Mouse (Mus musculus) forebrain, embryonic 10.5 days (tissue): ENCODE measurements around the gene Tbxas1. TPM values are rescaled to one million over a fixed set of nuclear protein-coding genes. Genes with fewer than 3 reads are reported as not detected.

ENCODE experiments used
- DNase-seq: peaks from one replicate; pipeline ENCODE4 v3.0.0-alpha.2; 2017; ENCODE audit warnings: low spot score; ENCODE audit errors: extremely low spot score
- H3K27ac ChIP-seq: fragments of 300-500 bp; sonication (generic); 2 replicates; pipeline ENCODE4 v1.5.1; 2016; ENCODE audit warnings: mild to moderate bottlenecking
- H3K27me3 ChIP-seq: fragments of 300-500 bp; sonication (generic); 2 replicates; pipeline ENCODE4 v1.6.1; 2016; ENCODE audit warnings: mild to moderate bottlenecking; ENCODE audit not compliant: poor library complexity, severe bottlenecking
- H3K36me3 ChIP-seq: fragments of 300-500 bp; sonication (generic); replicated peaks from 2 replicates; pipeline ENCODE4 v1.6.1; 2016; ENCODE audit warnings: mild to moderate bottlenecking, moderate library complexity
- H3K4me1 ChIP-seq: fragments of 300-500 bp; sonication (generic); 2 replicates; pipeline ENCODE4 v1.6.1; 2016
- H3K4me3 ChIP-seq: fragments of 300-500 bp; sonication (generic); 2 replicates; pipeline ENCODE4 v1.5.1; 2016; ENCODE audit warnings: mild to moderate bottlenecking, moderate library complexity
- H3K9me3 ChIP-seq: fragments of 300-500 bp; sonication (generic); 2 replicates; pipeline ENCODE4 v1.6.1; 2016; ENCODE audit warnings: mild to moderate bottlenecking, moderate library complexity
- WGBS: fragments of 180-500 bp; shearing (Covaris S2); methylation state at CpG from one replicate; pipeline ENCODE4 v1.1.7; 2016; 5-methylcytosine and 5-hydroxymethylcytosine counted together
- polyA plus RNA-seq: library from polyadenylated mRNA; unstranded; fragments of >200 nt; fragmentation: Nextera tagmentation; extraction: Ambion mirVana; gene quantifications from 2 replicates; pipeline ENCODE4 v1.2.1, GENCODE M21; 2016

Tbxas1 gene
- polyA plus RNA-seq, 1 experiment from 2014 or later: 0.98 TPM

GRCm38 (mm10) chr6:38920141-38920540, 44.9 kb downstream of the Tbxas1 start:
- WGBS: 85% methylated on average over 6 of the region's 6 CpGs
- DNase-seq: no peak
- H3K27me3 ChIP-seq: no peaks in the 10 kb centered on the region

GRCm38 (mm10) chr6:38921095-38921809, 46.0 kb downstream of the Tbxas1 start:
- 92% methylated on average over 17 of the region's 17 CpGs for WGBS
- Histone ChIP-seq H3K9me3 (no peaks in the 10 kb centered on the region), H3K27ac (peak overlapping the region; percentile 40; the same call in 1 of the 2 replicates), H3K27me3 (no peaks in the 10 kb centered on the region), H3K4me1 (peaks cover 3% of the 10 kb centered on the region; the same call in 1 of the 2 replicates), H3K36me3 (no peaks in the 10 kb centered on the region), H3K4me3 (no peak overlapping the region)
- DNase-seq: no peak

More at GRCm38 (mm10) chr6:38920141-38920540, 44.9 kb downstream of the Tbxas1 start:
- H3K36me3 ChIP-seq: no peaks in the 10 kb centered on the region
- H3K9me3 ChIP-seq: no peaks in the 10 kb centered on the region
- no peak overlapping the region for H3K27ac ChIP-seq
- H3K4me1 ChIP-seq: peaks cover 8% of the 10 kb centered on the region; the same call in 1 of the 2 replicates
- no peak overlapping the region for H3K4me3 ChIP-seq

GRCm38 (mm10) chr6:38921810-38922116, 46.6 kb downstream of the Tbxas1 start:
- no peaks in the 10 kb centered on the region for H3K27me3 ChIP-seq
- no peak overlapping the region for H3K4me3 ChIP-seq
- H3K9me3 ChIP-seq: no peaks in the 10 kb centered on the region
- H3K4me1 ChIP-seq: peaks cover 8% of the 10 kb centered on the region; the same call in 1 of the 2 replicates
- H3K27ac ChIP-seq: peak overlapping the region; percentile 40; the same call in 1 of the 2 replicates
- no peaks in the 10 kb centered on the region for H3K36me3 ChIP-seq
- DNase-seq: no peak
- WGBS: 86% methylated on average over 8 of the region's 8 CpGs

- H3K4me1 ChIP-seq: peaks cover 8% of the 10 kb centered on the region; the same call in 1 of the 2 replicates
- no peak for DNase-seq
- H3K4me3 ChIP-seq: no peak overlapping the region
- no peaks in the 10 kb centered on the region for H3K27me3 ChIP-seq
- H3K27ac ChIP-seq: peak overlapping the region; percentile 20; the same call in 1 of the 2 replicates
- no peaks in the 10 kb centered on the region for H3K9me3 ChIP-seq
- 78% methylated on average over 2 of the region's 2 CpGs for WGBS
- no peaks in the 10 kb centered on the region for H3K36me3 ChIP-seq
Measured at GRCm38 (mm10) chr6:38922517-38922916, 47.3 kb downstream of the Tbxas1 start.

- peaks cover 8% of the 10 kb centered on the region; the same call in 1 of the 2 replicates for H3K4me1 ChIP-seq
- H3K9me3 ChIP-seq: no peaks in the 10 kb centered on the region
- WGBS: 90% methylated on average over 4 of the region's 4 CpGs
- H3K27me3 ChIP-seq: no peaks in the 10 kb centered on the region
- DNase-seq: no peak
- no peaks in the 10 kb centered on the region for H3K36me3 ChIP-seq
- H3K27ac ChIP-seq: 0 out of 2 replicates have a peak overlapping the region, but pooled peaks have one; percentile 2
- no peak overlapping the region for H3K4me3 ChIP-seq
Measured at GRCm38 (mm10) chr6:38923450-38923849, 48.2 kb downstream of the Tbxas1 start.

- 93% methylated on average over 18 of the region's 18 CpGs for WGBS
- Histone ChIP-seq H3K4me3 (no peak overlapping the region), H3K4me1 (peaks cover 8% of the 10 kb centered on the region; the same call in 1 of the 2 replicates), H3K9me3 (no peaks in the 10 kb centered on the region), H3K27me3 (no peaks in the 10 kb centered on the region), H3K36me3 (no peaks in the 10 kb centered on the region), H3K27ac (0 out of 2 replicates have a peak overlapping the region, but pooled peaks have one; percentile 22)
- no peak for DNase-seq
Measured at GRCm38 (mm10) chr6:38923870-38924817, 48.9 kb downstream of the Tbxas1 start.

- no peaks in the 10 kb centered on the region for H3K9me3 ChIP-seq
- 59% methylated on average over 7 of the region's 7 CpGs for WGBS
- peak overlapping the region; percentile 41; the same call in 1 of the 2 replicates for H3K27ac ChIP-seq
Measured at GRCm38 (mm10) chr6:38925719-38926118, 50.5 kb downstream of the Tbxas1 start.

GRCm38 (mm10) chr6:38926135-38926962, 51.1 kb downstream of the Tbxas1 start:
- peak overlapping the region; percentile 41; the same call in 1 of the 2 replicates for H3K27ac ChIP-seq
- H3K9me3 ChIP-seq: no peaks in the 10 kb centered on the region
- WGBS: 72% methylated on average over 28 of the region's 28 CpGs
- DNase-seq: peak; percentile 47
- no peaks in the 10 kb centered on the region for H3K27me3 ChIP-seq
- peak overlapping the region; percentile 39 for H3K4me3 ChIP-seq
- peaks cover 8% of the 10 kb centered on the region; the same call in 1 of the 2 replicates for H3K4me1 ChIP-seq
- no peaks in the 10 kb centered on the region for H3K36me3 ChIP-seq

More at GRCm38 (mm10) chr6:38925719-38926118, 50.5 kb downstream of the Tbxas1 start:
- H3K27me3 ChIP-seq: no peaks in the 10 kb centered on the region
- peak overlapping the region; percentile 39 for H3K4me3 ChIP-seq
- peaks cover 8% of the 10 kb centered on the region; the same call in 1 of the 2 replicates for H3K4me1 ChIP-seq
- no peaks in the 10 kb centered on the region for H3K36me3 ChIP-seq
- DNase-seq: no peak

- Histone ChIP-seq H3K27ac (no peak overlapping the region), H3K27me3 (no peaks in the 10 kb centered on the region), H3K4me1 (peaks cover 8% of the 10 kb centered on the region; the same call in 1 of the 2 replicates), H3K4me3 (no peak overlapping the region), H3K36me3 (no peaks in the 10 kb centered on the region), H3K9me3 (no peaks in the 10 kb centered on the region)
- no peak for DNase-seq
- WGBS: 88% methylated on average over 13 of the region's 13 CpGs
Measured at GRCm38 (mm10) chr6:38926963-38927361, 51.8 kb downstream of the Tbxas1 start.

GRCm38 (mm10) chr6:38928489-38928888, 53.3 kb downstream of the Tbxas1 start:
- Histone ChIP-seq H3K27me3 (no peaks in the 10 kb centered on the region), H3K36me3 (no peaks in the 10 kb centered on the region), H3K9me3 (peaks cover 3% of the 10 kb centered on the region; the same call in 1 of the 2 replicates), H3K4me1 (peaks cover 8% of the 10 kb centered on the region; the same call in 1 of the 2 replicates), H3K4me3 (no peak overlapping the region), H3K27ac (no peak overlapping the region)
- no peak for DNase-seq
- WGBS: 84% methylated on average over 3 of the region's 3 CpGs

GRCm38 (mm10) chr6:38936009-38936408, 60.8 kb downstream of the Tbxas1 start:
- Histone ChIP-seq H3K36me3 (no peaks in the 10 kb centered on the region), H3K9me3 (peaks cover 3% of the 10 kb centered on the region; the same call in 1 of the 2 replicates), H3K4me1 (peaks cover 4% of the 10 kb centered on the region; the same call in 1 of the 2 replicates), H3K4me3 (no peak overlapping the region), H3K27me3 (no peaks in the 10 kb centered on the region), H3K27ac (no peak overlapping the region)
- 90% methylated on average over 2 of the region's 2 CpGs for WGBS
- no peak for DNase-seq
